Mouse (Mus musculus) heart, postnatal 0 days (tissue): ENCODE results near the gene Htr1b. TPM values are rescaled to one million over a fixed set of nuclear protein-coding genes. Genes with fewer than 3 reads are reported as not detected.

Experiments
- ATAC-seq: fragments of 200-750 bp; cut with Nextera tagmentation; 2 replicates; pipeline ENCODE4 v1.8.0; 2017; ENCODE audit warnings: low read depth, moderate number of reproducible peaks, moderate library complexity; ENCODE audit not compliant: insufficient read depth
- DNase-seq: peaks from one replicate; pipeline ENCODE4 v3.0.0-alpha.2; 2016; ENCODE audit warnings: low spot score
- H3K27ac ChIP-seq: fragments of 300-500 bp; sonication (generic); 2 replicates; pipeline ENCODE4 v1.5.1; 2014; ENCODE audit warnings: low read depth, mild to moderate bottlenecking
- H3K27me3 ChIP-seq: fragments of 300-500 bp; sonication (generic); 2 replicates; pipeline ENCODE4 v1.6.1; 2014; ENCODE audit warnings: low read length, mixed read lengths; ENCODE audit not compliant: control insufficient read depth, insufficient read depth
- H3K36me3 ChIP-seq: fragments of 300-500 bp; sonication (generic); replicated peaks from 2 replicates; pipeline ENCODE4 v1.6.1; 2014; ENCODE audit warnings: low read length, mixed read lengths; ENCODE audit not compliant: control insufficient read depth, insufficient read depth
- H3K4me1 ChIP-seq: fragments of 300-500 bp; sonication (generic); 2 replicates; pipeline ENCODE4 v1.6.1; 2014; ENCODE audit warnings: antibody characterized with exemption; ENCODE audit not compliant: control insufficient read depth, insufficient read depth
- H3K4me2 ChIP-seq: fragments of 300-500 bp; sonication (generic); 2 replicates; pipeline ENCODE4 v1.6.1; 2014; ENCODE audit warnings: low read depth, mild to moderate bottlenecking, low read length, moderate library complexity
- H3K4me3 ChIP-seq: fragments of 300-500 bp; sonication (generic); 2 replicates; pipeline ENCODE4 v1.5.1; 2014; ENCODE audit warnings: low read depth, low read length
- H3K9ac ChIP-seq: fragments of 300-500 bp; sonication (generic); replicated peaks from 2 replicates; pipeline ENCODE4 v1.6.1; 2014; ENCODE audit warnings: low read depth, low read length, mixed read lengths
- H3K9me3 ChIP-seq: fragments of 300-500 bp; sonication (generic); replicated peaks from 2 replicates; pipeline ENCODE4 v1.6.1; 2016; ENCODE audit warnings: low read length; ENCODE audit not compliant: control insufficient read depth
- CTCF ChIP-seq: IDR thresholded peaks from 2 replicates; pipeline ENCODE4 v1.5.1; 2016; ENCODE audit warnings: antibody characterized with exemption, control low read depth, low read depth
- EP300 ChIP-seq: IDR thresholded peaks from 2 replicates; pipeline ENCODE4 v1.6.1; 2016; ENCODE audit warnings: antibody characterized with exemption, low read depth
- WGBS: fragments of 180-500 bp; shearing (Covaris S2); extraction: QIAGEN DNeasy Blood & Tissue Kit; methylation state at CpG from one replicate; pipeline ENCODE4 v1.1.7; 2014; 5-methylcytosine and 5-hydroxymethylcytosine counted together
- polyA plus RNA-seq: library from polyadenylated mRNA; unstranded; fragments of >200 nt; fragmentation: Nextera tagmentation; extraction: Ambion mirVana; gene quantifications from 2 replicates; pipeline ENCODE4 v1.2.1, GENCODE M21; 2015
- total RNA-seq: library from RNA; depleted of rRNA; stranded (reverse); fragments of >200 nt; gene quantifications from 2 replicates; pipeline ENCODE4 v1.2.3, GENCODE M21; 2014; ENCODE audit warnings: low replicate concordance; rRNA removed

Gene Htr1b
- total RNA-seq (0.38 and 0.46 TPM in 2 replicates), polyA plus RNA-seq (0.07 and 0.08 TPM in 2 replicates)

DNA sequence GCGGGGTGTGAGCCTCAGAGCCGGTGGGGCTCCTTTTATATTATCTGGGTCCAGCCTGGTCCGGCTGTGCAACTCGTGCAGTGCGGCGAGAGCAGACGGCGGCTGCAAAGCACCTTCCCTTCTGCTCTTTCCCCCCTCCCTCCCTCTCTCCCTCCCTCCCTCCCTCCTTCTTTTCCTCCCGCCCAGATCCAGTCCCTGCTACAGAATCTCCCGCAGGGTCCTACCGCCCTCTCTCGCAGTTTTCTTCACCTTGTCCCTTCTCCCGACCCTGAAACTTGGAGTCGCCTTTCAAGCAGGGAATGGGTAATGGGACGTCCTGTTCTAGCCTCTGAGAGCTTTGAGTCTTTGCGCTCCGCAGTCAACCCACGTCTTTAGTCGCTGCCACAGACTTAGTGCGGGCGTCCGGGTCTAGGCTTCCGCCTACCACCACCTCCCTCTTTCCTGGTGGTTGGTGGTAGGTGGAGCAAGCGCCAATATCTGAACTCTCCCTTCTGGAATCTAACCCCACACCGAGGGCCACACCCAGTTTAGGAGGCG lies at the start of gene Htr1b:
Htr1b (minus strand) TSS at position 392 of the 537 bp plus-strand sequence.
- peaks cover 50% of the 10 kb centered on the region for H3K27me3 ChIP-seq

DNA sequence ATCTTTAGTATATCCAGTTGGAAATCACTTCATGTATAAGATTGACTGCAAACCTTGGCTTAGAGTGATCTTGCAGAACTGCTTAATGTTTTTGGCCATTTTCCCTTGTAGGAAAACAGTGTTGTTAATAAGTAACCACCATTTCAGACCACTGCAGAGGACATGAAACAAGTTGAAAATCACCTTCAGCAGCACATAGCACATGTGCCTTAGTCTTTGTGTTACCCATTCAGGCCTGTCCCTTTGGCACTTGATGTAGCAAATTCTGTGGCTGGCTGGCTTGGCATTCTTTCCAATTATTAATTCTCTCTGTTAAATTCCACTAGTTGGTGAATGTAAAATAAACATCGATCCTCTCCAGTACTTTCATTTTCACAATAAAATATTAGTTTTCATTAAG lies 43.1 kb upstream of the Htr1b start:
- no peaks in the 10 kb centered on the region for H3K9me3 ChIP-seq
- WGBS = 86% methylated on average over 1 of the region's 1 CpGs
- no peak for TF ChIP-seq EP300
- no peak for TF ChIP-seq CTCF
- no peak overlapping the region for H3K27ac ChIP-seq
- no peak for DNase-seq
- H3K9ac ChIP-seq = no peak overlapping the region
- no peaks in the 10 kb centered on the region for H3K36me3 ChIP-seq
- H3K4me2 ChIP-seq = no peak overlapping the region
- no peaks in the 10 kb centered on the region for H3K4me1 ChIP-seq
- no peaks in the 10 kb centered on the region for H3K27me3 ChIP-seq
- no peak overlapping the region for H3K4me3 ChIP-seq
- ATAC-seq = no peak

More for the DNA sequence above, at the start of gene Htr1b:
- H3K4me3 ChIP-seq = peak within 1 kb of the TSS; percentile 51
- 1% methylated on average over 24 of the region's 26 CpGs for WGBS
- H3K36me3 ChIP-seq = no peaks in the 10 kb centered on the region
- no peak within 1 kb of the TSS for H3K27ac ChIP-seq
- peak within 1 kb of the TSS; percentile 91 for H3K4me2 ChIP-seq
- TF ChIP-seq EP300 = no peak
- TF ChIP-seq CTCF = no peak
- no peaks in the 10 kb centered on the region for H3K9me3 ChIP-seq
- peak; percentile 56 for ATAC-seq
- no peak within 1 kb of the TSS for H3K9ac ChIP-seq
- no peaks in the 10 kb centered on the region for H3K4me1 ChIP-seq
- peak; percentile 19 for DNase-seq

DNA sequence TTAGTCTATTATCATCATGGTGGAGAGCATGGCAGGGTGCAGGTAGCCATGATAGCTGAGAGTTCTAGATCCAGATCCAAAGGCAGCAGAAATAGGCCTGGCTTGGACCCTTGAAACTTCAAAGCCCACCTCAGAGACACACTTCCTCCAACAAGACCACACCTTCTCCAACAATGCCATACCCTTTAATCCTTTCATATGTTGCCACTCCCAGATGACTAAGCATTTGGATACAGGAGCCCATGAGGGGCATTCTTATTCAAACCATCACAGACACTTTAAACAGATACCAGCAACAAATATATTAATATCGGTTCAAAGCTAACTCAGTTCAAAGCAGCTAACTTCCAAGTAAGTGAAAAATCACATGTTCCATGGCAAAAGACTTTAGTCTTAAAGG lies 3.9 kb upstream of the Htr1b start:
- Histone ChIP-seq H3K27ac (no peak overlapping the region), H3K9me3 (no peaks in the 10 kb centered on the region), H3K4me3 (no peak overlapping the region), H3K4me1 (no peaks in the 10 kb centered on the region), H3K36me3 (no peaks in the 10 kb centered on the region), H3K9ac (no peak overlapping the region), H3K27me3 (peaks cover 29% of the 10 kb centered on the region), H3K4me2 (no peak overlapping the region)
- DNase-seq (no peak), ATAC-seq (no peak)
- 79% methylated on average over 1 of the region's 1 CpGs for WGBS
- no peak for TF ChIP-seq EP300
- no peak for TF ChIP-seq CTCF

DNA sequence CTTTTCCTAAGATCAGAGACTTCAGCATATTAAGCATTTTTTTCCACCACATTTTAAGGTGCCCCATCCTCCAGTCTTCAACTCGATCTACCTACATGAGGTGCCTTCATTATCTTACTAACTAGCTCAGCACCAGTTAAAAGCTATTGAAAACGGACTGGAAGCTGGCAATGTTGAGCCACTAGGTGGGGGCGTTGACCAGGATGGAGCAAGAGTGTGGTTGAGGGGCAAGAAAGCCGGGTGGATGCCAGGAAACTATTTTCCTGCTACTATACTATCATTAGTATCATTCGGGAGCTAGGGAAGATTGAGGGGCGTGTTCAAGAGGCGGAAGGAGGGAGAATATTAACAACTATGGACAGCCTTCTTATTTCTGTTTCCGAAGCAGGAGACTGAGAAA lies 1.5 kb upstream of the Htr1b start:
- WGBS = 4% methylated on average over 8 of the region's 8 CpGs
- Histone ChIP-seq H3K4me1 (no peaks in the 10 kb centered on the region), H3K9ac (no peak overlapping the region), H3K9me3 (no peaks in the 10 kb centered on the region), H3K4me3 (no peak overlapping the region), H3K27ac (no peak overlapping the region), H3K27me3 (peaks cover 47% of the 10 kb centered on the region), H3K36me3 (no peaks in the 10 kb centered on the region), H3K4me2 (peak overlapping the region; percentile 24)
- TF ChIP-seq EP300 (no peak), CTCF (peak; percentile 71)
- ATAC-seq = peak; percentile 42; the same call in 1 of the 2 replicates
- DNase-seq = peak; percentile 47

DNA sequence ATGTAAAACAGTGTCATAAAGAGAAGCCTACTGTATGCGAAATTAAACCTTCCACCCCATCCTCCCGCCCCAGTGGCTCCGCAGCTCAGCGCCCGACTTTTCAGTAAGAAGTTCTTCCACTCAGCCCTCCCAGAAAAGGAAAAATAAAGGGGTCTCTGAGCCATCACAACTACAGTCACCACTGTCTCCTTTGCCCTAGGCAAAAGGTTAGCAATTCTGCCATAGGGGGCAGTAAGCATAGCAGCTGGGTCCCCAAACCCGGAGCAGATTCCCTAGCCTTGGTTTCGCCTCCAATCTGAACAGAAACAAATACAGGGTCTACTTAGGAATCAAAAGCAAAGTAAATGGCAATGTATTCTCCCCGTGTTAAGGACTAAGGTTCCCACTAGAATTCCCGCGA lies 535 bp upstream of the Htr1b start:
- no peaks in the 10 kb centered on the region for H3K9me3 ChIP-seq
- peak overlapping the region; percentile 91 for H3K4me2 ChIP-seq
- no peak for ATAC-seq
- H3K9ac ChIP-seq = no peak overlapping the region
- DNase-seq = no peak
- no peaks in the 10 kb centered on the region for H3K4me1 ChIP-seq
- H3K27ac ChIP-seq = no peak overlapping the region
- peak overlapping the region; percentile 51 for H3K4me3 ChIP-seq
- TF ChIP-seq CTCF (no peak), EP300 (no peak)
- H3K36me3 ChIP-seq = no peaks in the 10 kb centered on the region
- H3K27me3 ChIP-seq = peaks cover 47% of the 10 kb centered on the region
- under 1% methylated on average over 10 of the region's 10 CpGs for WGBS
